Mouse (Mus musculus): Measurements from ENCODE around the gene Il6ra. TPM values are rescaled to one million over a fixed set of nuclear protein-coding genes. Genes with fewer than 3 reads are reported as not detected.
A peak's percentile ranks its signal among the peaks of the same experiment; 100 is the strongest.

The Il6ra gene
- polyA plus RNA-seq, 1 experiment, result 0.02 TPM

DNA sequence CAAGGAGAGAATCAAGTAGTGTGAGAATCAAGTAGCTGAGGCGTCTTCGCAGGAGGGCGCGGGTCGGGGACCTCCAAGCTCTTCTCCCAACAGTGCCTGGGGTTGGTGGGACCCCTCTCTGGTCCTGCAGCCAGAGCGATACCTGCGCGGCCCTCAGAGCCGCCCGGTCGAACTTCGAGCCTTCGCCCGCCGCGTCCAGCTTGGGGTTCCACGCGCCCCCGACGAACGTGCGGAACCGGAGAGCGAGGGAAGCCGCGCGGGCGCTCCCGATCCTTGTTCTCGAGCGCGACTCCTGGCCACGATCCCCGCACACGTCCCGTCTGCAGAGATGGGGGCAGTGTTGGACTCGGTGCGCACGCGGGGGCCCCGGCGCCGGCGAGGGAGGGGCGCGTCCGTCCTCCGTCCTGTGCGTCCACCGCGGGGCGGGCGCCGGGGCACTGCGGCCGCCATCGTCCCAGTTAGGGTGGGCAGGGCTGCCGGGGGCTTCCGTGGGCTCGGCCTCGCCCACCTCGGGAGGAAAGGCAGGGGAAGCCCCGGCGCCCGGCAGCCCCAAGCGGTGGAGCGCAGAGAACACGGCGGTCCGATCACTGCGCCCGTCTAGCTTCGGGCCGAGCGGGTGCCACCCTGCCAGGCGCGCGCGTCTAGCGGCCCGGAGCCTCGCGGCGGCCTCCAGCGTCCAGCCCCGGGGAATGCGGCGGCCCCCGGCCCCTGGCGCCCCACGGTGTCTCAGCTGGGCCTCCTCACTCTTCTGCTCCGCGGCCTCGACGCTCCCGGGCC is 82.0 kb downstream of the Il6ra start, which contains the start of gene She:
TSS of gene She (plus strand) at position 556 of the 777 bp plus-strand sequence.
- Histone ChIP-seq H3K4me1 (ENCODE audit: control insufficient read depth) (peaks cover 4% of the 10 kb centered on the region), H3K36me3 (ENCODE audit: control insufficient read depth) (no peaks in the 10 kb centered on the region), H3K9me3 (ENCODE audit: control insufficient read depth, low read length) (peaks cover 5% of the 10 kb centered on the region; the same call in 1 of the 2 replicates), H3K27me3 (ENCODE audit: control insufficient read depth) (peaks cover 81% of the 10 kb centered on the region), H3K4me3 (replicated peaks) (peak within 1 kb of the TSS; percentile 32)
- TF ChIP-seq GATA1 (IDR thresholded peaks at IDR 0.05; ENCODE audit: low read length) (no peak), TAL1 (IDR thresholded peaks at IDR 0.05; ENCODE audit: low read length) (no peak)

DNA sequence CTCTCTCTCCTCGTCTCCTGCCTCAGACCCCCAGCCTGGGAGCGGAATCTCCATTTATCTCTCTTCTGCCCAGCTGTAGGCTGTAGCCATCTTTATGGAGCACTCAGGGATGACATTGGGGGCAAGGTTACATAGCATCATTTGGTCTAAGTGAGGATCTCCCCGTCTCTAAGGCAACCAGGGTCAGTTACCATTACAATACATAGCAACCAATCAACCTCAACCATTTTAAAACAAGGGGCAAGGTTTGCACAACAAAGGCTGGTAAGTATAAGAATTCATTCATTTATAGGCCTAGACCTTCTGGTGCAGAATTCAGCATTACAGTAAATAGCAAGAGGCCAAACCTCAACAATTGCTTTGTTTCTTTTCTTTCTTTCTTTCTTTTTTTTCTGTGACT is 86.7 kb downstream of the Il6ra start:
- Histone ChIP-seq H3K9me3 (ENCODE audit: control insufficient read depth, low read length) (peaks cover 5% of the 10 kb centered on the region; the same call in 1 of the 2 replicates), H3K4me1 (ENCODE audit: control insufficient read depth) (peaks cover 13% of the 10 kb centered on the region), H3K36me3 (ENCODE audit: control insufficient read depth) (no peaks in the 10 kb centered on the region), H3K4me3 (replicated peaks) (no peak overlapping the region), H3K27me3 (ENCODE audit: control insufficient read depth) (peaks cover 37% of the 10 kb centered on the region)
- TF ChIP-seq GATA1 (IDR thresholded peaks at IDR 0.05; ENCODE audit: low read length) (no peak), TAL1 (IDR thresholded peaks at IDR 0.05; ENCODE audit: low read length) (no peak)

DNA sequence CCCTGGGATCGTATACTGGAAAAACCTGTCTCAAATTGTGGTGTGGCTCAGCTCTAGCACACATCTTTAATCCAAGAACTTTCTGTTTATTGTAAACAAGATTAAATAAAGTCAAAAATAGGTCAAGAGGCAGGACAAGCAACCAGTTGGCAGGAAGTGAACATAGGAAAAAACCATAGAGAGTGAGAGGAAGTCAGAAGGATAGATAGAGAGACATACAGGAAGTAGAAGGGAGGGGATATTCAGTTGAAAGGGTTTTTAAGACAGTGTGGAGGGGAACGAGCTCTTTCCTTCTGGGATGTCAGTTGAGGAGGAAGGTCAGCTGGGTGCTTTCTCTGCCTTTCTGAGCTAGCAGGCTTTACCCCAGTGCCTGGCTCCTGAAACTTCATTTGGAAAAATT is 89.4 kb downstream of the Il6ra start:
- Histone ChIP-seq H3K4me1 (ENCODE audit: control insufficient read depth) (peaks cover 34% of the 10 kb centered on the region), H3K9me3 (ENCODE audit: control insufficient read depth, low read length) (peaks cover 2% of the 10 kb centered on the region; the same call in 1 of the 2 replicates), H3K36me3 (ENCODE audit: control insufficient read depth) (no peaks in the 10 kb centered on the region), H3K27me3 (ENCODE audit: control insufficient read depth) (peaks cover 18% of the 10 kb centered on the region), H3K4me3 (replicated peaks) (no peak overlapping the region)
- no peak for TF ChIP-seq TAL1 (IDR thresholded peaks at IDR 0.05; ENCODE audit: low read length)

DNA sequence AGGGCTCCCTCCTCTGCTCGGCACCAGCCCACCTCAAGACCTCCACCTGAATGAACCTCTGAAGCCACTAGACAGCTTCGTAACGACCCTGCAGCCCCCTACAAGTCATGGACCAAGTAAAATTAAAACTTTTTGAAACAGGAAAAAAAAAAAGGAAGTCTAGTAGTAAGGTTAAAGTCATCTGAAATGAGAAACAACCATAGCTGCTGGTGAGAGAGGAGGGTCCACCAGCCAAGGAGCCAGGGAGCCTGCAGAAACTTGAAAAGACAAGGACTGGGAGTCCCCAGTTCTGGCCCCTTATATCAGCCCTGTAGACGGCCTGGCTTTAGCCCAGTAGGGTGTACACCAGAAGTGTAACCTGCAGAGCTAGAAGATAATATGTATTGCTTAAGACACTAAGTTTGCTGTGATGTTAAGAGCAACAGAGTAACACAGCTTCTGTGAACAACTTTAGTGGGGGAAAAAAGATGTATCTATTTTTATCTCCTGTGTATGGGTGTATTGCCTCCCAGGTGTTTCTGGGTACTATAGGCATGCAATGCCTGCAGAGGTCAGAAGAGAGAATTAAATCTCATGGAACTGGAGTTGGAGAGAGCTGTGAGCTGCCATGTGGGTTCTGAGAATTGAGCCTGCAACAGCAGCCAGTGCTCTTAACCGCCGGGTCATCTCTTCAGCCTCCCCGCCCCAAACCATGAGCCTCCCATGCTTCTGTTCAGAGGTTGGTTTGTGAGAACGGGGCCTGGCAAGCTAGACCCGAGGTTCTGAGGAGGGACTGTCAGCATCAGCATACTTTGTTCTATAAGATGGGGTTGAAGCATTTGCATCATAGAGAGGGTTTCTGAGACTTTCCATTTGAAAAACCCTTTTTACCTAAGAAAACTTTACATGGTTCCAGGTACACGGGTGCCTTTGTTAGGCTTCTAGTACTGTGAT is 91.2 kb downstream of the Il6ra start:
- no peak overlapping the region for H3K4me3 ChIP-seq (replicated peaks)
- H3K27me3 ChIP-seq (ENCODE audit: control insufficient read depth), result peaks cover 20% of the 10 kb centered on the region
- peaks cover 36% of the 10 kb centered on the region for H3K4me1 ChIP-seq (ENCODE audit: control insufficient read depth)
- TF ChIP-seq GATA1 (IDR thresholded peaks at IDR 0.05; ENCODE audit: low read length), result no peak
- no peak for TF ChIP-seq TAL1 (IDR thresholded peaks at IDR 0.05; ENCODE audit: low read length)
- H3K9me3 ChIP-seq (ENCODE audit: control insufficient read depth, low read length), result no peaks in the 10 kb centered on the region
- no peaks in the 10 kb centered on the region for H3K36me3 ChIP-seq (ENCODE audit: control insufficient read depth)

DNA sequence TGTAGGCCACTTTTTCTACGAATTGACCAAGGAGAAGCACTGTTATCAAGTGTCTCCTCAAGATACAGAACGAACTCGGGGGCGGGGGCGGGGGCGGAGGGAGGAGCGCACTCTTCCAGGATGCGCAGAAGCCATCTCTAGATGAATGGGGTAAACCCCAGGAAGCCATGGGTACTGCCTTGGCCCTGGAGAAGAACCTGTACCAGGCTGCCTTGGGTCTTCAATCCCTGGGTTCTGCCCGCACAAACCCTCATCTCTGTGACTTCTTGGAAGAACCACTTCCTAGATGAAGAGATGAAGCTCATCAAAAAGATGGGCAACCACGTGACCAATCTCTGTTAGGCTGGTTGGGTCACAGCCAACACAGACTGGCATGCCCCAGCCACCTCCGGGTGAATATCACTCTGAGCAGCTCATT is 91.9 kb downstream of the Il6ra start:
- Histone ChIP-seq H3K4me1 (ENCODE audit: control insufficient read depth) (peaks cover 36% of the 10 kb centered on the region), H3K4me3 (replicated peaks) (peak overlapping the region; percentile 20), H3K27me3 (ENCODE audit: control insufficient read depth) (peaks cover 25% of the 10 kb centered on the region), H3K36me3 (ENCODE audit: control insufficient read depth) (no peaks in the 10 kb centered on the region), H3K9me3 (ENCODE audit: control insufficient read depth, low read length) (no peaks in the 10 kb centered on the region)
- TF ChIP-seq GATA1 (IDR thresholded peaks at IDR 0.05; ENCODE audit: low read length) (no peak), TAL1 (IDR thresholded peaks at IDR 0.05; ENCODE audit: low read length) (no peak)

DNA sequence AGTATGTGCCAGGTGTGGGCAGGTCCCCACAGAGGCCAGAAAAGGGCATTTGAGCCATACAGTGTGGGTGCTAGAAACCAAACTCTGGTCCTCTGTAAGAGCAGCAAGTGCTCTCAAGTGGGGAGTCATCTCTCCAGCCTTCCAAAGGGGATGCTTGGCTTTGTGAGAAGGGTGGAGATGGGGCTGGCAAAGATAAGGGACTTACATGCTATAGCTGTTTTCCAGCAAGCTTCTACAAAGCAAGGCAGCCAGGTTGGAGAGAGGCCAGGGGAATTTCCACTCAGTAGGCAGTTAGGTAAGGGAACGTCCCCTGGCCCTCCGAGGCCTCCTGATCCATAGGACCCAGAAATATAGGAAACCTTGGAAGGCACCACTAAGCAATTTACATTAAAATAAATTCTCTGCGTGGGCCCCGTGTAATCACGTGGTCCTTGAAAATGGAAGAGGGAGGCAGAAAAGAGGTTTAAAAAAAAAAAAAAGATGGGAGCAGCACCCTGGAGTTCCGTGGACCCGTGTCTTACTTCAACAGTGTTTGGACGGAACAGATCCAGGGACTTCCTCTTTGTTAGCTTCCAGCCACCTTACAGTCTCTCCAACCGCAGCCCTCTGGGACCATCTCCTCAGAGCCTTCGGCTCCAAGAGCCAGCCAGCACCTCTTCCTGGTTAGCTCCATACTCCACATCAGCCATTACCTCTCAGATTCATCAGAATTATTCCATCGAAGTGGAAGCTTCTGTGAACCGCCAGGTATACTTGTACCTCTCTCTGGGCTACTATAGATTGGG is 92.5 kb downstream of the Il6ra start:
- TF ChIP-seq TAL1 (IDR thresholded peaks at IDR 0.05; ENCODE audit: low read length), result no peak
- TF ChIP-seq GATA1 (IDR thresholded peaks at IDR 0.05; ENCODE audit: low read length), result no peak
- Histone ChIP-seq H3K4me1 (ENCODE audit: control insufficient read depth) (peaks cover 36% of the 10 kb centered on the region), H3K36me3 (ENCODE audit: control insufficient read depth) (no peaks in the 10 kb centered on the region), H3K9me3 (ENCODE audit: control insufficient read depth, low read length) (no peaks in the 10 kb centered on the region), H3K27me3 (ENCODE audit: control insufficient read depth) (peaks cover 30% of the 10 kb centered on the region), H3K4me3 (replicated peaks) (peak overlapping the region; percentile 11)

DNA sequence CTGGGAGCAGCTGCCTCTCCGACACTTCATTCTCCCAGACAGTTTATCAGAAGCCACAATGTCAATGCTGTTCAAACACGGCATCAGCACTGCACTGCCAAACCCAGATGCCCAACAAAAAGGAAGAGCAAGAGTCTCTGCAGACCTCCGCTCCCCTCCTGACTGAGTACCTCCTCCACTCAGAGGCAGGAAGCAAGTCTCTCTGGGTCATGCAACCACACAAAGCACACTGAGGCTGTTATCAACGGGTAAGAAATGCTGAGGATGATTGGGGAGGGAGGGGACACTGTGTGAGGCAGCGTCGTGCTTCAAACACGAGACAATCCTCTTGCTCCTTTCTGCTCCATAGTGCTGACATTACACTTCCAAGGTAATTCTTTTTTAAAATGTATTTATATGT is 93.1 kb downstream of the Il6ra start:
- Histone ChIP-seq H3K9me3 (ENCODE audit: control insufficient read depth, low read length) (no peaks in the 10 kb centered on the region), H3K4me1 (ENCODE audit: control insufficient read depth) (peaks cover 36% of the 10 kb centered on the region), H3K27me3 (ENCODE audit: control insufficient read depth) (peaks cover 30% of the 10 kb centered on the region), H3K36me3 (ENCODE audit: control insufficient read depth) (no peaks in the 10 kb centered on the region), H3K4me3 (replicated peaks) (peak overlapping the region; percentile 31)
- TF ChIP-seq TAL1 (IDR thresholded peaks at IDR 0.05; ENCODE audit: low read length) (no peak), GATA1 (IDR thresholded peaks at IDR 0.05; ENCODE audit: low read length) (no peak)

DNA sequence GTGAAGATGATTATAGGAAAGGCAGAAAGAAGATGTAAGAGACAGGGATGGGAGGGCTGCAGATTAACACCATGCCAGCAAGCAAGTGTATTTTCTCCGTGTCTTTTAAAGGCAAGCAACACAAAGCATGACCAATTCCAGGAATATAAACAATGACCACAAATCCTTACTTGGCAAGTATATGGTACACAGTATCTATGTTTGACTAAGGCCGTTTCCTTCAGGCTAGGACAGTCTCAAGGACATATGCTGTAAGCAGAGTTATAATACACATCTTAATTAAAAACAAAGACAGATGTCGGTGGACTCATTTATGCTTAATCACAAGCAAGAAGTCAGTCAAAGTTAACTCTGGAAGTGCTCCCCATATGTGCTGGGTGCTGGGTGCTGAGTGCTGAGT is 94.4 kb downstream of the Il6ra start:
- TF ChIP-seq GATA1 (IDR thresholded peaks at IDR 0.05; ENCODE audit: low read length) (no peak), TAL1 (IDR thresholded peaks at IDR 0.05; ENCODE audit: low read length) (no peak)
- peaks cover 36% of the 10 kb centered on the region for H3K4me1 ChIP-seq (ENCODE audit: control insufficient read depth)
- H3K27me3 ChIP-seq (ENCODE audit: control insufficient read depth), result peaks cover 34% of the 10 kb centered on the region
- H3K4me3 ChIP-seq (replicated peaks), result no peak overlapping the region
- no peaks in the 10 kb centered on the region for H3K9me3 ChIP-seq (ENCODE audit: control insufficient read depth, low read length)
- no peaks in the 10 kb centered on the region for H3K36me3 ChIP-seq (ENCODE audit: control insufficient read depth)

Data from erythroblast, embryonic 14.5 days (primary cell).